Mouse (Mus musculus) testis, adult 2 months (tissue): ENCODE data around the gene Syn3. TPM values are rescaled to one million over a fixed set of nuclear protein-coding genes. Genes with fewer than 3 reads are reported as not detected.

Experiments
- H3K27ac ChIP-seq: fragments of 200-500 bp; 2 replicates; pipeline ENCODE4 v1.5.1; 2012; ENCODE audit warnings: low read depth, low read length; ENCODE audit not compliant: control insufficient read depth, insufficient read depth
- H3K27me3 ChIP-seq: fragments of 200-500 bp; 2 replicates; pipeline ENCODE4 v1.6.1; 2012; ENCODE audit warnings: mild to moderate bottlenecking, low read length, moderate library complexity; ENCODE audit not compliant: control insufficient read depth, insufficient read depth
- H3K36me3 ChIP-seq: fragments of 200-500 bp; 2 replicates; pipeline ENCODE4 v1.6.1; 2012; ENCODE audit warnings: mild to moderate bottlenecking, low read length; ENCODE audit not compliant: control insufficient read depth, insufficient read depth
- H3K4me1 ChIP-seq: fragments of 200-500 bp; 2 replicates; pipeline ENCODE4 v1.6.1; 2012; ENCODE audit warnings: low read length; ENCODE audit not compliant: control insufficient read depth, insufficient read depth
- H3K4me3 ChIP-seq: fragments of 200-500 bp; 2 replicates; pipeline ENCODE4 v1.5.1; 2012; ENCODE audit warnings: low read depth, mild to moderate bottlenecking, low read length, moderate library complexity, mixed read lengths; ENCODE audit not compliant: control insufficient read depth
- CTCF ChIP-seq: fragments of 200-500 bp; IDR thresholded peaks from 2 replicates; pipeline ENCODE4 v1.5.1; 2012; ENCODE audit warnings: low read depth, mild to moderate bottlenecking, inconsistent platforms, low read length, moderate library complexity; ENCODE audit not compliant: control insufficient read depth, insufficient read depth, insufficient replicate concordance
- POLR2A ChIP-seq: fragments of 200-500 bp; IDR thresholded peaks from 2 replicates; pipeline ENCODE4 v1.6.1; 2012; ENCODE audit warnings: low read depth, mild to moderate bottlenecking, inconsistent platforms, low read length, moderate library complexity; ENCODE audit not compliant: control insufficient read depth
- polyA plus RNA-seq: library from polyadenylated mRNA; depleted of rRNA; stranded (reverse); fragments of >200 nt; gene quantifications from 2 replicates; pipeline ENCODE4 v1.2.3, GENCODE M21; 2012

The Syn3 gene
- polyA plus RNA-seq, 1 experiment, result 0.84 TPM

DNA sequence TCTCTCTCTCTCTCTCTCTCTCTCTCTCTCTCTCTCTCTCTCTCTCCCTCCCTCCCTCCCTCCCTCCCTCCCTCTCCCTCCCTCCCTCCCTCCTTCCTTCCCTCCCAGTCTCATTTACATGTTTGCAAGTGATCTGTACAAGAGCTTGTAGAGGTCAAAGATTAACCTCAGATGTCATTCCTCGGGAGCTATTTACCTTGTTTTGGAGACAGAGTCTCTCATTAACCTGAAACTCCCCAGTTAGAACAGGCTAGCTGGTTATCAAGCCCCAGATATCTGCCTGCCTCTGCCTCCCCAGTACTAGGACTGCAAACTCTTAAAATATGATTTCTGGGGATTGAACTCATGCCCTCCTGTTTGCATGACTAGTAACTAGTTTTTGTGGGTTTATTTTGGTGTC is 348.6 kb downstream of the Syn3 start:
- H3K4me3 ChIP-seq, result no peak overlapping the region
- H3K36me3 ChIP-seq, result no peaks in the 10 kb centered on the region
- no peak overlapping the region for H3K27ac ChIP-seq
- TF ChIP-seq CTCF (no peak), POLR2A (no peak)
- H3K4me1 ChIP-seq, result no peaks in the 10 kb centered on the region
- no peaks in the 10 kb centered on the region for H3K27me3 ChIP-seq

GRCm38 (mm10) chr10:86149029-86149818 is 349.5 kb downstream of the Syn3 start:
- Histone ChIP-seq H3K4me3 (no peak overlapping the region), H3K27me3 (no peaks in the 10 kb centered on the region), H3K36me3 (no peaks in the 10 kb centered on the region), H3K27ac (no peak overlapping the region), H3K4me1 (no peaks in the 10 kb centered on the region)
- TF ChIP-seq CTCF, result no peak
- no peak for TF ChIP-seq POLR2A

GRCm38 (mm10) chr10:86139061-86139681 is 359.5 kb downstream of the Syn3 start:
- no peaks in the 10 kb centered on the region for H3K36me3 ChIP-seq
- no peaks in the 10 kb centered on the region for H3K27me3 ChIP-seq
- no peak overlapping the region for H3K4me3 ChIP-seq
- no peak for TF ChIP-seq CTCF
- TF ChIP-seq POLR2A, result no peak
- H3K27ac ChIP-seq, result no peak overlapping the region
- peaks cover 2% of the 10 kb centered on the region; the same call in 1 of the 2 replicates for H3K4me1 ChIP-seq

GRCm38 (mm10) chr10:86137589-86138173 is 361.0 kb downstream of the Syn3 start:
- TF ChIP-seq CTCF (no peak), POLR2A (peak; percentile 46; the same call in 1 of the 2 replicates)
- Histone ChIP-seq H3K27ac (no peak overlapping the region; the same call in 1 of the 2 replicates), H3K36me3 (no peaks in the 10 kb centered on the region), H3K4me1 (peaks cover 2% of the 10 kb centered on the region; the same call in 1 of the 2 replicates), H3K27me3 (no peaks in the 10 kb centered on the region), H3K4me3 (no peak overlapping the region)

DNA sequence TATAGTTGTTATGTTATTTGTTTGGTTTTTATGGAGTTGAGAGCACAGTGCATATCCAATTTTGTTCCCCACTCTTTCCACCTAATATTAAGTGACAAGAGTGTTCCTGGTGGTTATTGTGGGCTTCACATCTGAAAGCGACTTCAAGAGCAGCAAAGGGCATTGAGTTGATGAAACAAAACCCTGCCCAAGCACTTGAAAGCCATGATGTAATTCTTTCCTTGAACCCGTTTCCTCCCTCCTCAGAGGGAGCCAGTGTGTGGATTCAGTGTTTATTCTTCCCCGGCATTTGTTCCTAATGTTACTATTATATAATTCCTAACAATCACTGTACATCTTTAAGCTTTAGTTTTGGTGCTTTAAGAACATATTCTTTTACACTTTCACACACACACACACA is 361.6 kb downstream of the Syn3 start:
- no peak overlapping the region for H3K4me3 ChIP-seq
- no peak overlapping the region for H3K27ac ChIP-seq
- no peak for TF ChIP-seq POLR2A
- TF ChIP-seq CTCF, result no peak
- no peaks in the 10 kb centered on the region for H3K27me3 ChIP-seq
- no peaks in the 10 kb centered on the region for H3K36me3 ChIP-seq
- peaks cover 2% of the 10 kb centered on the region; the same call in 1 of the 2 replicates for H3K4me1 ChIP-seq

- H3K27me3 ChIP-seq, result no peaks in the 10 kb centered on the region
- no peak for TF ChIP-seq POLR2A
- TF ChIP-seq CTCF, result no peak
- H3K27ac ChIP-seq, result no peak overlapping the region
- no peak overlapping the region for H3K4me3 ChIP-seq
- no peaks in the 10 kb centered on the region for H3K36me3 ChIP-seq
- H3K4me1 ChIP-seq, result peaks cover 2% of the 10 kb centered on the region; the same call in 1 of the 2 replicates
These were observed 362.4 kb downstream of the Syn3 start for GRCm38 (mm10) chr10:86136249-86136648.

GRCm38 (mm10) chr10:86134848-86135247 is 363.8 kb downstream of the Syn3 start:
- Histone ChIP-seq H3K4me1 (peaks cover 2% of the 10 kb centered on the region; the same call in 1 of the 2 replicates), H3K36me3 (no peaks in the 10 kb centered on the region), H3K27ac (no peak overlapping the region), H3K4me3 (no peak overlapping the region), H3K27me3 (no peaks in the 10 kb centered on the region)
- TF ChIP-seq POLR2A (no peak), CTCF (no peak)
